Mouse (Mus musculus) CH12.LX (cell line): ENCODE data around the gene Gm20498. TPM values are rescaled to one million over a fixed set of nuclear protein-coding genes. Genes with fewer than 3 reads are reported as not detected.

Source experiments
- DNase-seq: peaks from one replicate; pipeline ENCODE4 v3.0.0-alpha.2; 2013; ENCODE audit errors: extremely low read depth
- H3K27ac ChIP-seq: 2 replicates; pipeline ENCODE4 v1.5.1; 2012; ENCODE audit warnings: low read depth, mild to moderate bottlenecking, control low read depth, moderate library complexity; ENCODE audit not compliant: insufficient read depth
- H3K27me3 ChIP-seq: replicated peaks from 2 replicates; pipeline ENCODE3; 2012; ENCODE audit warnings: inconsistent platforms
- H3K36me3 ChIP-seq, 2 experiments: replicated peaks in 1 of 2; 2 replicates each; pipeline versions ENCODE3 to v1.6.1; 2012; ENCODE audit warnings: inconsistent platforms in 1 of 2, low read length in 1 of 2, mild to moderate bottlenecking in 1 of 2, mixed read lengths in 1 of 2, moderate library complexity in 1 of 2; ENCODE audit not compliant: control insufficient read depth in 1 of 2, insufficient read depth in 1 of 2
- H3K4me1 ChIP-seq, 2 experiments: 2 replicates each; pipeline ENCODE4 v1.6.1; 2012; ENCODE audit warnings: inconsistent platforms in 1 of 2, moderate library complexity in 1 of 2; ENCODE audit not compliant: insufficient read depth in 2 of 2, control insufficient read depth in 1 of 2
- H3K4me2 ChIP-seq: 2 replicates; pipeline ENCODE4 v1.6.1; 2012; ENCODE audit warnings: low read depth, mild to moderate bottlenecking, control low read depth; ENCODE audit not compliant: poor library complexity, insufficient read depth, severe bottlenecking
- H3K4me3 ChIP-seq, 3 experiments: fragments of 150-350 bp in 1 of 3; sonication (generic) in 1 of 3; replicated peaks in 1 of 3; 2 replicates each; pipeline versions ENCODE3 to v1.5.1; 2011 to 2012; ENCODE audit warnings: low read depth in 2 of 3, low read length in 2 of 3, mild to moderate bottlenecking in 2 of 3, moderate library complexity in 2 of 3, control low read depth in 1 of 3, improper control_type of control experiment in 1 of 3, inconsistent platforms in 1 of 3, mixed read lengths in 1 of 3; ENCODE audit not compliant: poor library complexity in 1 of 3
- H3K79me2 ChIP-seq: replicated peaks from 2 replicates; pipeline ENCODE4 v1.6.1; 2012; ENCODE audit warnings: mild to moderate bottlenecking, moderate library complexity; ENCODE audit not compliant: control insufficient read depth, poor library complexity, insufficient read depth, severe bottlenecking; ENCODE audit errors: extremely low read depth
- H3K9ac ChIP-seq: 2 replicates; pipeline ENCODE4 v1.6.1; 2012; ENCODE audit warnings: low read depth, mild to moderate bottlenecking, control low read depth, moderate library complexity; ENCODE audit not compliant: insufficient read depth
- H3K9me3 ChIP-seq: replicated peaks from 2 replicates; pipeline ENCODE3; 2012; ENCODE audit warnings: low read length, inconsistent platforms, mixed read lengths
- CHD1 ChIP-seq: IDR thresholded peaks from 2 replicates; pipeline ENCODE4 v1.6.1; 2012; ENCODE audit warnings: low read depth, low read length, improper control_type of control experiment, inconsistent platforms
- CTCF ChIP-seq, 2 experiments: IDR thresholded peaks in 1 of 2; conservative IDR thresholded peaks in 1 of 2; 2 replicates each; pipeline ENCODE4 v1.5.1; 2011 to 2012; ENCODE audit warnings: low read depth in 2 of 2, low read length in 2 of 2, improper control_type of control experiment in 1 of 2, inconsistent platforms in 1 of 2, mild to moderate bottlenecking in 1 of 2, moderate library complexity in 1 of 2
- E2F4 ChIP-seq: IDR thresholded peaks from 2 replicates; pipeline ENCODE4 v1.6.1; 2011; ENCODE audit warnings: low read depth, low read length, improper control_type of control experiment; ENCODE audit not compliant: insufficient replicate concordance
- ETS1 ChIP-seq: conservative IDR thresholded peaks from 2 replicates; pipeline ENCODE4 v1.6.1; 2012; ENCODE audit warnings: low read depth, mild to moderate bottlenecking, inconsistent platforms, low read length, improper control_type of control experiment, moderate library complexity
- GABPA ChIP-seq: IDR thresholded peaks from 2 replicates; pipeline ENCODE4 v1.6.1; 2012; ENCODE audit warnings: low read depth, low read length, improper control_type of control experiment, inconsistent platforms; ENCODE audit not compliant: insufficient replicate concordance
- IRF4 ChIP-seq: IDR thresholded peaks from 2 replicates; pipeline ENCODE4 v1.6.1; 2014; ENCODE audit warnings: low read depth, mild to moderate bottlenecking, inconsistent platforms, low read length, improper control_type of control experiment
- JUN ChIP-seq: IDR thresholded peaks from 2 replicates; pipeline ENCODE4 v1.6.1; 2011; ENCODE audit warnings: low read depth, mild to moderate bottlenecking, low read length, improper control_type of control experiment, moderate library complexity; ENCODE audit not compliant: insufficient read depth
- KAT2A ChIP-seq: IDR thresholded peaks from 2 replicates; pipeline ENCODE4 v1.6.1; 2012; ENCODE audit warnings: low read length, improper control_type of control experiment, inconsistent platforms; ENCODE audit not compliant: insufficient replicate concordance
- MAFK ChIP-seq: IDR thresholded peaks from 2 replicates; pipeline ENCODE4 v1.6.1; 2011; ENCODE audit warnings: low read length, improper control_type of control experiment; ENCODE audit not compliant: insufficient replicate concordance
- MAX ChIP-seq: IDR thresholded peaks from 2 replicates; pipeline ENCODE4 v1.6.1; 2011; ENCODE audit warnings: low read length, improper control_type of control experiment
- MAZ ChIP-seq: IDR thresholded peaks from 2 replicates; pipeline ENCODE4 v1.6.1; 2012; ENCODE audit warnings: low read depth, mild to moderate bottlenecking, inconsistent platforms, low read length, improper control_type of control experiment, moderate library complexity
- MEF2A ChIP-seq: IDR thresholded peaks from 2 replicates; pipeline ENCODE4 v1.6.1; 2014; ENCODE audit warnings: low read depth, mild to moderate bottlenecking, inconsistent platforms, low read length, improper control_type of control experiment, borderline replicate concordance
- MXI1 ChIP-seq: IDR thresholded peaks from 2 replicates; pipeline ENCODE4 v1.6.1; 2011; ENCODE audit warnings: mild to moderate bottlenecking, low read depth, low read length, improper control_type of control experiment
- NRF1 ChIP-seq: IDR thresholded peaks from 2 replicates; pipeline ENCODE4 v1.6.1; 2014; ENCODE audit warnings: low read depth, mild to moderate bottlenecking, inconsistent platforms, low read length, improper control_type of control experiment, moderate library complexity
- PAX5 ChIP-seq: IDR thresholded peaks from 2 replicates; pipeline ENCODE4 v1.6.1; 2012; ENCODE audit warnings: low read length, inconsistent platforms, mixed read lengths
- POLR2A ChIP-seq: IDR thresholded peaks from 2 replicates; pipeline ENCODE4 v1.6.1; 2011; ENCODE audit warnings: low read depth, mild to moderate bottlenecking, improper control_type of control experiment, low read length
- POLR2AphosphoS2 ChIP-seq: IDR thresholded peaks from 2 replicates; pipeline ENCODE4 v1.6.1; 2011; ENCODE audit warnings: low read depth, low read length, improper control_type of control experiment
- RAD21 ChIP-seq: IDR thresholded peaks from 2 replicates; pipeline ENCODE4 v1.6.1; 2011; ENCODE audit warnings: low read depth, mild to moderate bottlenecking, low read length, improper control_type of control experiment, moderate library complexity
- SMC3 ChIP-seq: IDR thresholded peaks from 2 replicates; pipeline ENCODE4 v1.6.1; 2011; ENCODE audit warnings: low read depth, low read length, improper control_type of control experiment
- TBP ChIP-seq: conservative IDR thresholded peaks from 2 replicates; pipeline ENCODE4 v1.6.1; 2011; ENCODE audit warnings: low read depth, low read length, improper control_type of control experiment
- TCF12 ChIP-seq: IDR thresholded peaks from 2 replicates; pipeline ENCODE4 v1.6.1; 2014; ENCODE audit warnings: low read depth, mild to moderate bottlenecking, inconsistent platforms, low read length, improper control_type of control experiment
- UBTF ChIP-seq: IDR thresholded peaks from 2 replicates; pipeline ENCODE4 v1.6.1; 2012; ENCODE audit warnings: low read depth, mild to moderate bottlenecking, inconsistent platforms, low read length, improper control_type of control experiment, moderate library complexity
- USF2 ChIP-seq: conservative IDR thresholded peaks from 2 replicates; pipeline ENCODE4 v1.6.1; 2011; ENCODE audit warnings: low read depth, low read length, improper control_type of control experiment
- ZC3H11A ChIP-seq: IDR thresholded peaks from 2 replicates; pipeline ENCODE4 v1.6.1; 2012; ENCODE audit warnings: low read depth, mild to moderate bottlenecking, inconsistent platforms, low read length, improper control_type of control experiment
- ZKSCAN1 ChIP-seq: IDR thresholded peaks from 2 replicates; pipeline ENCODE4 v1.6.1; 2012; ENCODE audit warnings: low read depth, inconsistent platforms, low read length, improper control_type of control experiment, borderline replicate concordance
- ZNF384 ChIP-seq: IDR thresholded peaks from 2 replicates; pipeline ENCODE4 v1.6.1; 2012; ENCODE audit warnings: low read depth, low read length, improper control_type of control experiment, inconsistent platforms
- dilution Hi-C: fragments of 300-500 bp; cut with MboI; formaldehyde crosslinking; loops from 2 replicates; pipeline ENCODE4 v1.14.3; 2020; ENCODE audit warnings: low sequenced_read_pairs; ENCODE audit not compliant: extremely low pct_unique_long_range_greater_than_20kb, extremely low pct_ligation_motif_present
- in situ Hi-C: fragments of 300-500 bp; cut with MboI; formaldehyde crosslinking; loops from 3 replicates; pipeline ENCODE4 v1.14.3; 2019; ENCODE audit warnings: low sequenced_read_pairs, low pct_ligation_motif_present, low pct_unique_long_range_greater_than_20kb, mixed read lengths
- polyA plus RNA-seq: library from polyadenylated mRNA; unstranded; fragments of >175 nt; gene quantifications from 2 replicates; pipeline ENCODE4 v1.2.1, GENCODE M21; 2012; ENCODE audit warnings: low read depth; ENCODE audit not compliant: insufficient read length
- total RNA-seq, 2 experiments: library from RNA; depleted of rRNA; stranded (reverse); fragments of 300-350 nt in 1 of 2; fragments of >200 nt in 1 of 2; gene quantifications; 2 replicates each; pipeline ENCODE4 v1.2.3; 2012 to 2014

Gm20498 gene
- total and polyA plus RNA-seq, 3 experiments = 25.7 to 52.2 (median 32.6) TPM

DNA sequence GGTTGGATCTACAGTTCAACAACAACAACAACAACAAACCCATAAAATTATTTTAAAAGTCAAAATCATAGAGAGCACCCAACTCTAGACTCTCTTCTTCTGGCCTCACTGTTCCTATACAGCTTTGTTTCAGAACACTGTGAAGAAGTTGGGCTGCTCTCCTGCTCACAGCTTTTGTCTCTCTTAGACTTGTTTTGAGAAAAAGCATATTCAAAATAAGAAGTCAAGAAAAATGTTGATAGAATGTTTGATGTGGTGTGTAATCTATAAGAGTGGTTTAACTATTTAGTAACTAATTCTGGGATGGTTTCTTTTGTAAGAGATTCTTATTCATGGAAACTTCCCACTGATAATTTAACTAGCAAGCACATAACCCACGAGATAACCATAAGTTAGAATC, 35.7 kb upstream of the Gm20498 start, which contains the start of gene Adam21:
Gene Adam21 (minus strand): TSS at position 101 of the 400 bp plus-strand sequence.
- no peak for DNase-seq
- TF ChIP-seq TBP = no peak
- no peak for TF ChIP-seq RAD21
- TF ChIP-seq JUN = no peak
- no peak for TF ChIP-seq POLR2A
- no peak for TF ChIP-seq E2F4
- TF ChIP-seq ETS1 = no peak
- TF ChIP-seq MAFK = no peak
- TF ChIP-seq MAZ = no peak
- TF ChIP-seq GABPA = no peak
- no peak for TF ChIP-seq POLR2AphosphoS2
- no peak for TF ChIP-seq CHD1
- no peak for TF ChIP-seq KAT2A
- no peak for TF ChIP-seq SMC3
- no peak for TF ChIP-seq CTCF (conservative IDR thresholded peaks at IDR 0.05 in 1 of 2, IDR thresholded peaks at IDR 0.05 in 1 of 2; ENCODE audit: low read depth in 2 of 2, low read length in 2 of 2)
- TF ChIP-seq ZC3H11A = no peak
- no peak for TF ChIP-seq MEF2A
- no peak for TF ChIP-seq USF2
- Histone ChIP-seq H3K9me3 (no peaks in the 10 kb centered on the region), H3K4me2 (no peak within 1 kb of the TSS), H3K36me3 (peaks cover 5 to 34% of the 10 kb centered on the region in 2 experiments), H3K9ac (no peak within 1 kb of the TSS), H3K27me3 (no peaks in the 10 kb centered on the region), H3K4me3 (no peak within 1 kb of the TSS), H3K4me1 (no peaks in the 10 kb centered on the region), H3K79me2 (no peaks in the 10 kb centered on the region), H3K27ac (no peak within 1 kb of the TSS)
- dilution Hi-C loops = no loop called here
- in situ Hi-C loops = no loop called here

DNA sequence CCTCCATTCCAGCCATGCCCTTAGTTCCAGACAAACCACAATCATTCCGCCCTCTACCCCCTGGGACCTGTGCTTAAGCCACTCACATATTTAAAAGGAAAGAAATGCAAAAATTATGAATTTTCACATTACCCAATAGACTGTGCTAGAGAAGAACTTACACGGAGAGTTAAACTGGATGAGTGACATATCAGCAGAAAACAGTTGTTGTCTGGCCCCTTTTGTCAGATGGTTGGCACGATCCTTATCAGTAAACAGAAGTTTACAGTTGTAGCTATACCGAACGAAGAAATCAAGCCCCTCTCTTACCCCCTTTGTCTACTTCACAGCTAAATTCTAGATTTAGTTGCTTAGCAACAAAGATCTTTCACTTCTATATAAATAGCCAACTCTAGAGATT, 35.2 kb upstream of the Gm20498 start:
- Histone ChIP-seq H3K4me3 (no peak overlapping the region), H3K9me3 (no peaks in the 10 kb centered on the region), H3K79me2 (no peaks in the 10 kb centered on the region), H3K4me1 (no peaks in the 10 kb centered on the region), H3K4me2 (no peak overlapping the region), H3K9ac (no peak overlapping the region), H3K27ac (no peak overlapping the region), H3K27me3 (no peaks in the 10 kb centered on the region), H3K36me3 (peaks cover 3 to 30% of the 10 kb centered on the region in 2 experiments)
- DNase-seq = no peak
- in situ Hi-C loops (no loop called here), dilution Hi-C loops (no loop called here)
- no peak for TF ChIP-seq MXI1
- no peak for TF ChIP-seq PAX5
- TF ChIP-seq ZNF384 = no peak
- TF ChIP-seq SMC3 = no peak
- no peak for TF ChIP-seq KAT2A
- TF ChIP-seq ETS1 = no peak
- TF ChIP-seq E2F4 = no peak
- TF ChIP-seq POLR2A = no peak
- TF ChIP-seq MAX = no peak
- TF ChIP-seq CHD1 = no peak
- TF ChIP-seq IRF4 = no peak
- TF ChIP-seq TBP = no peak
- TF ChIP-seq UBTF = no peak
- TF ChIP-seq TCF12 = no peak
- TF ChIP-seq NRF1 = no peak
- TF ChIP-seq GABPA = no peak
- TF ChIP-seq ZKSCAN1 = no peak
- TF ChIP-seq MAFK = no peak
